Mouse (Mus musculus): ENCODE results near the gene Pdlim7.

Pdlim7 gene

DNA sequence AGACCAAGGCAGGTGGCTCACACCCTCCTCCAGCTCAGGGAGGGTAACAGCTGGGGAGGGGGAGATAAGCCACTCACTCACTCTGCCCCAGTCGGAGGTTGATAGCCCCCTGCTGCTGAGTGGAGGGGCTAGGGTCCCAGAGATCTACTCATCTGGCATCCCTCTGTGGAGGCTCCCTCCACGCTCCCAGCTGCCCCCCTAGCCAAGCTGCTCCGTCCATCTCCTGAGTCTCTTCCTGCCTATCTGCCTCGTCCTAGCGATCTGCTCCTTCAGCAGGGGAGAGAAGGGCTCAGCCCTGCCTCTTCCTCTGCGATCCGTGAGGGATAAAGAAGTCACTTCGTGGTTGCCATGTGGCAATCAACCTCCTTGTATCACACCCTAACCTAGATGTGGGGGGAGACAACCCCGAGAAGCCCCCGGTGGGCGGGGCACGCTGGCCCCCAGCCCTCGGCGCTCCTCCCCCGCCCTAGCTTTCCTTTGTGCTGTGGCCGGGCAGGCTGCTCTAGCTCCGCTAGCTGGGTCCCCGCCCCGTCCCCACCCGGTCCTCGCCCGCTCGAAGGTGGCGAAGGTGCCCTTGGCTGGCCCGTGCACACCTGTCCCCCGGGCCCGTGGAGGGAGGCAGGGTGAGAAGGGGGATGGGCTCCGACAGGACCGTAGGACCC, 26.4 kb downstream of the Pdlim7 start:
- in situ Hi-C loops (cut with MseI, MboI), result no loop called here

GRCm38 (mm10) chr13:55486029-55486794, 27.3 kb downstream of the Pdlim7 start:
- in situ Hi-C loops (cut with MseI, MboI), result no loop called here

- in situ Hi-C loops (cut with MseI, MboI), result no loop called here
These were observed 28.9 kb downstream of the Pdlim7 start for GRCm38 (mm10) chr13:55484520-55485088.

DNA sequence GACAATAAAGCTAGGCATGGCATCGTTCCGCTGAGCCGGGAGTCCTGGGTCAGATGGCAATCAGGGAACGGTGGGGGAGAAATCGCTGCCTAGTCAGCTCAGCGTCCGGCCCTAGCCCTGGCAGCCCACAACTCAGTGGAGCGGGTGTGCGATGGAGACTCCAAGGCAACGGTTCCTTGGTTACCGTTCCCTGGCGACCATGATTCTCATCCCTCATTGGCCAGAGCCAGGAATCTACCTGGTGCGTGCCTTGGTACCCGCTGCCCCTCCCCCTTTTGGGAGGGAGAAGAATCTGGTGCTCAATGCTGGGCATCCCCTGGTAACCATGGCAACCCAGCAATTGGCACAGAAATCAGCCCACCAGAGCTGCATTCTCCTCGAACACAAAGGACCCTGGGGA, 29.9 kb downstream of the Pdlim7 start:
- in situ Hi-C loops (cut with MseI, MboI), result no loop called here

GRCm38 (mm10) chr13:55483071-55483470, 30.4 kb downstream of the Pdlim7 start:
- in situ Hi-C loops (cut with MseI, MboI), result no loop called here

DNA sequence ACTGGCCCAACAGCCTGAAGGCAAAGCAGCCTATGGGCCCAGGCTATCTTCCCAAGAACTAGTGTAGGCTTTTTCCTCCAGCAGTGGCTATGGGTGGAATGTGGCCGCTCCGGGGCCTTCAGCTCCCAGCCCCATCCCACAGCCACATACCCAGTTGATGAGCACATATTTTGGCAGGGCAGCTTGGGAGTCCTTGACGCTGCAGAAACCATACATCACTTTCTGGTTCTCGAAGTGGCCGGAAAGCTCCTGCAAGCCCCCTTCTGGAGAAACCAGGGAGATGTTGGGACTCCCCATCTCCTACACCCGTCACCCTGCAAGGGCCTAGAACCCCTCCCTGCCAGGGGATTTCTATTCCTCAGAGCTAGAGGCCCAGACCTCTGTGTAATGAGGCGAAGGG, 30.9 kb downstream of the Pdlim7 start:
- in situ Hi-C loops (cut with MseI, MboI), result no loop called here

DNA sequence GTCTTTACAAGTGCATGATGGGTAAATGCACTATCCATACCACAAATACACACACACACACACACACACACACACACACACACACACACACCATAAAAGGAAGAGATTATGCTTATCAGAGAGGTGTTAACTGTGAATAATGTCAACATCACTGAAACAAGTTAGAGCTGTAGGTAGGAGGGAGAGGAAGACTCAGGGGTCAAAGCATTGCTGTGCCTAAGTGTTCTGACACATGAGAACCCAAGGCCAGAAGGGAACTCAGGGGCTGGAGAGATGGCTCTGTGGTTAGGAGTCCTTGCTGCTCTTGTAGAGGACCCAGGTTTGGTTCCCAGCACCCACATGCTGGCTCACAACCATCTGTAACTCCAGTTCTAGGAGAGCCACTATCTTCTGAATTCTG, 33.5 kb downstream of the Pdlim7 start:
- in situ Hi-C loops (cut with MseI, MboI), result loop anchor here (5.0 kb wide), 2 partner anchors 37 to 42 kb away; no protein-coding TSS in a partner anchor

DNA sequence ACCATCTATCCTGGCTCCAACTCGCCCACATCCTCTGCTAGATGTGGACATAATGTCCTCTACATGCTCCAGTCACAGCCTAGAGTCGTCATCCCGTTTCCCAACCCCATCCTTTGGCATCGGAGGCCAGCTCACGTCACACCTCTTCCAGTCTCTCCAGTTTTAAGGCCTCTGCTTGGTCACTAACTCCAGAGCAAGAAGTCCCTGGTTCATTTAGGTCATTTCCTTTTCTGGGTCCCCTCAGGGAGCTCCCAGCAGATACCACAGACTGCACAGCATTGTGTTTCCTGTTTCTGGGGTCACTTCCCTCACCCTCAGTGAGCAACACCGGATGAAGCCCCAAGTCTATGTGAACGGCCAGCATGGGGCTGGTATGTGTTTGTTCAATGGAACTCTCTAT, 34.5 kb downstream of the Pdlim7 start:
- in situ Hi-C loops (cut with MseI, MboI), result loop anchor here (5.0 kb wide), 2 partner anchors 38 to 43 kb away; no protein-coding TSS in a partner anchor

DNA sequence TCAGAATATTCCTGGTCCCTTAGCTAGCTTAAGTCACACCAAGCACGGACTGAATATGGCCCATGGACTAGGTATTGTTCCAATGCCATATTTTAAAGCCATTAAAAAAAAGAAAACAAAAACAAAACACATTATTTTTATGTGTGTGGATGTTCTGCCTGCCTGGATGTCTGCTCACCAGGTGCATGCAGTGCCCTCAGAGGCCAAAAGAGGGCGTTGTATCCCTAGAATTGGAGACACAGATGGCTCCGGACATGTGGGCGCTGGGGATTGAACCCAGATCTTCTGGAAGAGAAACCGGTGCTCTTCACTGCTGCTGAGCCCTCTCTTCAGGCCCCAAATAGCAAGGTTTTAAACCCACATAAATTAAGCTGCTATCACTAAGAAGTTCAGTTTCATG, 35.4 kb downstream of the Pdlim7 start:
- in situ Hi-C loops (cut with MseI, MboI), result loop anchor here (5.0 kb wide), 2 partner anchors 39 to 44 kb away; no protein-coding TSS in a partner anchor

- in situ Hi-C loops (cut with MseI, MboI), result loop anchor here (5.0 kb wide), 2 partner anchors 40 to 45 kb away; no protein-coding TSS in a partner anchor
These were observed 36.0 kb downstream of the Pdlim7 start for GRCm38 (mm10) chr13:55477492-55477891.

DNA sequence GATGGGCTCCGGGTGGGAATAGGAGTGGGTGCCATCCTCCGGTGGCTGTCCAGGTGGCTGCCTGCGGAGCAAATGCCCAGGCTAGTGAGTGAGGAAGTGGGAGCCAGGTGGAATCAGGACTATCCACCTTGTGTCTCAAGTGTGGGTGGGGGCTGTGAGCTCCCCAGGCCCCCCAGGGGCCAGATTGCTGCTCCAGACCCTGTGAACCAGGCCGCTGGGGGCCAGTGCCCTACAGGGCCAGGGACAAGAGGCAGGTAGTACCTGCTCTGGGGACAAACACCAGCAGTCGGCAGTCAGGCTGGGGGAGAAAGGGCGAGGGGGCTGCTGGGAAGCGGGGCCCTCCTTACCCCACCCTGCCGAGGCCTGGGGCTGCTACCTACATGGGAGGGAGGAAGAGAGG, 37.2 kb downstream of the Pdlim7 start:
- in situ Hi-C loops (cut with MseI, MboI), result loop anchor here (5.0 kb wide), 2 partner anchors 41 to 46 kb away; no protein-coding TSS in a partner anchor

DNA sequence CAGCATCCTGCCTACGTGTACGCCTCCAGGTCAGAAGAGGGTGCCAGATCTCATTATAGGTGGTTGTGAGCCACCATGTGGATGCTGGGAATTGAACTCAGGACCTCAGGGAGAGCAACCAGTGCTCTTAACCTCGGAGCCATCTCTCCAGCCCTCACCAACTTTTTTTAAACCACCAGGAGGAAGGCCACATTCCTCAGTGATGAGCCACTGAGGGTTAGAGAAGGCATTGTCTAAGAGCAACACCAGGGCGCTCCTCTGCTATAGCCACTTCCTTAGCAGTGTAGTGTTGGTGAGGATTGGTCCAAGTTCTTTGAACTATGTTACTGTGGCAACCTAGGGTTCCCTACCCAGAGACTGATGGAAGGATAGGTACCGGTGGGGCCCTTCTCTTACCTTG, 37.7 kb downstream of the Pdlim7 start:
- in situ Hi-C loops (cut with MseI, MboI), result loop anchor here (5.0 kb wide), 2 partner anchors 42 to 47 kb away; no protein-coding TSS in a partner anchor

GRCm38 (mm10) chr13:55474621-55475069, 38.8 kb downstream of the Pdlim7 start:
- in situ Hi-C loops (cut with MseI, MboI), result loop anchor here (5.0 kb wide), 2 partner anchors 43 to 48 kb away; no protein-coding TSS in a partner anchor

DNA sequence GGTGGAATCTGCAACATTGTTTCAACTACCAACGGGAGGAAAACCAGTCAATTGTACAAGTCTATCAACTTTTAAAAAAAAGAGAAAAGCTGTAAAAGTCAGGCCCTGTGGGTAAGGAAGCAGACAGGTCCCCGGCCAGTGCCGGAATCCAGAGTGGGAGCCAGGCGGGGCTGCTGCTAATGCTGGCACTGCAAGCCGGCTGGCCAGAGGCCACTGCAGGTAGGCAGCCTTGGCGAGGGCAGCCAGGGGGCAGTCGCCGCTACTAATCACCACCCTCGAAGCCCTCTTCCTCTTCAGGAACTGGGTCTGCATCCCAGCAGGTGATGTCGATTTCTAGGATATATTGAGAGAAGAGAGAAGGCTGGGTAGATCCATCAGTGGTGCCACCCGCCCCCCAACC, 39.5 kb downstream of the Pdlim7 start:
- in situ Hi-C loops (cut with MseI, MboI), result no loop called here

DNA sequence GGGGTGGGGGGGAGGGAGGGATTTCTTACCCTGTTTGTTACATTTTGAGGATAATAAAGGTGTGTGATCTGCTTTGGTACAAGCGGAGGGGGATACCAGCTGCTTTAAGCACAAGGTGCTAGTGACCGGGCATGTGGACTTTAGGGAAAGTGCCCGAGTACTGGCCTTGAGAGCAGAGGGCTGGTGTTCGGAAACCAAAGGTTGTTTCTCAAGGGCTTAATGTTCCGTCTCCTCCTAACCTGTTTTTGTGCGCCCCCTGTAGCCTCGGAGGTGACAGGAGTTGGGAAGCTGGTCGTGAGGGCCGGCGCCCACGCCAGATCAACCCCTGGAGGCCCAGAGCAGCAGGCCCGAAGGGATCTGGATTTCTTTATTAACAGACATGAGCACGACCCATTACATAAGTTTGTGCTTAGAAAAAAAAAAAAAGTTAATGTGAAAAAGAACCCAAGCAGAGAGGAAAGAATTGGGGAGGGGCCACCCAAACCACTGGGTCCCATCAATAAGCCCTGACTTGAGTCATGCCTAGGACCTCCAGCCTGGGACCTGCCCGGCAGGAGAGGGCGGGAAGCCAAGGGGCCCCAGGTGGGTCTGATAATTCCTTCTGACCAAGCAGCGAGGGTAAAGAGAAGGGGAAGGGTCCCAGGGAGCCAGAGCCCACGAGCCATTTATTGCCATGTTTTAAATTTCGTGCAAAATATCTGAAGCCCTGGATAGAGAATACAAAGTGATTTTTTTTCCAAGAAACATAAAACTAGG, 40.2 kb downstream of the Pdlim7 start:
- in situ Hi-C loops (cut with MseI, MboI), result no loop called here

GRCm38 (mm10) chr13:55472132-55473022, 41.1 kb downstream of the Pdlim7 start:
- in situ Hi-C loops (cut with MseI, MboI), result no loop called here

DNA sequence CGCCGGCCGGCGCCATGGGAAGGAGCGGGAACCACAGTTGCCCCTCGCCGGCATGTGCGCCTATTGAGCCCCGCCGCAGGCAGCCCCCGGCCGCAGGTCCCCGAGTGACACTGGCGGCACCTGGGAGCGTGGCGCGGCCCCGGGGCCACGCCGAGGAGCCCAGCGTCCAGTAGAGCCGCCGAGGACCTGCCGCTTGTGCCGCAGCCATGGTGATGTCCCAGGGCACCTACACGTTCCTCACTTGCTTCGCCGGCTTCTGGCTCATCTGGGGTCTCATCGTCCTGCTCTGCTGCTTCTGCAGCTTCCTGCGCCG, 41.7 kb downstream of the Pdlim7 start:
- in situ Hi-C loops (cut with MseI, MboI), result no loop called here

DNA sequence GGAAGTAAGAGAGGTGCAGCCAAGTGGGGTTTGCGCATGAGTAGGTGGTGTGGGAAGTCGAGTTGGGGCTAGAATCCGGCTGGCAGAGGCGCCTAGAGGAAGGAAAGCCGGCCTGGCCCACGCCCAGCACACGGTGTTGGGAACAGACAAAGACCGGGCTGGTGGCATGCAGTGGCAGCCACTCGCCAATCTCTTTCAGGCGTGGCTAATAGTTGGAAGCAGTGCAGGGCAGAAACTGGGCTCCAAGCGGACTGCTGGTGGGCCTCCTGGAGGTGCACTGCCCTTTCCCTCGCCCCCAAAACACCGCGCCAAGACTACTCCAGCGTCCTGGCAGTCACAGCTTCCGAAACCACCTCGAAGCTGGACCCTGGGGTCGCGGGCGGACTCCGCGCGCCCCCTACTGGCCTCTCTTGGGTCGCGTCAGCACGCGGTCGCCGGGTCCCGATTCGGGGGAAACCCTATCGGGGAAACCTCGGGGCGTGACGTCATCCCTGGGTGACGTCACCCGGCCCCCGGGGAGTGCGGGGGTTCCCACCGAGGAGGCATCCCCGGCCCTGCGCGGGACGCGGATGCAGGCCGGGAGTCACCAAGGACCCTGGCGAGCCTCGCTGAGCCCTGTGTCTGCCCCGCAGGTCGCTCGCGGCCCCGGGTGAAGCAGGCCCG, 42.2 kb downstream of the Pdlim7 start:
- in situ Hi-C loops (cut with MseI, MboI), result no loop called here

DNA sequence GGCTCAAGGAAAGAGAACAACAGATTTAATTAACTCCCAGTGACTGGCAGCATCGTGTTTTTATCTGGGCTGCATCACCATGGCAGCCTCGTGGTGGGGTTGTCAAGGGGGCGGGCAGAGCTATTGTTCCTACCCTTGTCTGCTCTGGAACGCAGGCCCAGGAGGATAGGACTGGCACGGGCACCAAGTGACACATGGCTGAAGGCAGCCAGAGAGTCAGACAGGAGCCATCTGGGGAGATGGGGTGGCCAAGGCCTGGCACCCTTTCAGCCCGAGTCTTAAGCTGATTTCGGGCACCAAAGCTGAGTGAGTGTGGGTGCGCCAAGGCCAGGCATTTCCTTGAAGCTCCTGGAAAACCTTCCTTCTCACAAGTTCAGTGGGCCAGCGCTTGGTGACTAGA, 43.1 kb downstream of the Pdlim7 start:
- in situ Hi-C loops (cut with MseI, MboI), result no loop called here
